Mouse (Mus musculus) lung, postnatal 25 days (tissue): ENCODE measurements around the gene Gm45711.
"Not testable (repeated sequence)": the region's sequence is repeated elsewhere in the genome, so short reads cannot be mapped to it uniquely, and the experiment has no call there.

ENCODE experiments used
- DNase-seq: peaks from one replicate; pipeline ENCODE4 v3.0.0; 2022; ENCODE audit warnings: low spot score

Gene Gm45711

GRCm38 (mm10) chr8:104309441-104310155, at the start of gene Gm45711, which contains the start of gene Cmtm1:
Gene Gm45711, minus strand, starts transcription at chr8:104310081.
Gene Cmtm1, minus strand, starts transcription at chr8:104310145.
- DNase-seq, result not testable (repeated sequence)

DNA sequence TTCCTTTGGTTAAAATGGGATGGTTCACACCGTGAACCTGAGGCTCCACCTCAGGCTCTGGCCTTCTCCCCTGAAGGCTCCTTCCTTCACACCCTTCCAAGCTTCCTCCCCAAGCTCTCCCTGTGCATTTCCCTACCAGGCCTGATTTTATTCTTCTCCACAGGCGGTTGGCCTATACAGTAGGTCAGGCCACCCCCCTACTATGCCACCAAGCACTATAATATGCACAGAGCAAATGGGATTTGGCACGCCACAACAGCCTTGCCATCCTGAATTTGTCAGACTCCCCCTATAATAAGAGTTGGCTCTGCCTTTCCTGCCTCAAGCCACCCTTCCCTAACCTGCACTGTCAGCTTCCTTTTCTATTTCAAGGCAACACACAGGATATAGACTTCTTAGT, 48.8 kb upstream of the Gm45711 start:
- DNase-seq, result no peak

- no peak for DNase-seq
Observed at GRCm38 (mm10) chr8:104354504-104354903, 44.6 kb upstream of the Gm45711 start.

- no peak for DNase-seq
Observed at GRCm38 (mm10) chr8:104353186-104353585, 43.3 kb upstream of the Gm45711 start.

DNA sequence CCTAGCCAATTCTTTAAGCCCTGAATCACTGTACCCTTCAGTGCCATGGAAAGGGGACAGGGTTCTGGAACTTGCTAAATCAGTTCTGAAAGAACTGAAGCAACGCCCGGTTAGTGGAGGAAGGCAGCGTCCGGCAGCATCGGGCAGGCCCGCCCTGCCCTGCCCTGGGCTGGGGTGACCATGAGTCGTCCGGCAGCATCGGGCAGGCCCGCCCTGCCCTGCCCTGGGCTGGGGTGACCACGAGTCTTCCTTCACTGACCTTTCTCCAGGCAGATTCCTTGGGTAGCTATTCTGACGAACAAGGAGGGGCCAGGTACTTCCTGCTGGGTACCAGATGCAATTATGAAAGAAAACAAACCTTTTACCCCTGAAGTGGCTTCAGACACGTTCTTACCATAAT, 40.2 kb upstream of the Gm45711 start:
- no peak for DNase-seq

GRCm38 (mm10) chr8:104348971-104349370, 39.1 kb upstream of the Gm45711 start:
- DNase-seq, result no peak

GRCm38 (mm10) chr8:104346706-104347105, 36.8 kb upstream of the Gm45711 start:
- DNase-seq, result no peak

- DNase-seq, result no peak
Observed at GRCm38 (mm10) chr8:104344622-104345021, 34.7 kb upstream of the Gm45711 start.

DNA sequence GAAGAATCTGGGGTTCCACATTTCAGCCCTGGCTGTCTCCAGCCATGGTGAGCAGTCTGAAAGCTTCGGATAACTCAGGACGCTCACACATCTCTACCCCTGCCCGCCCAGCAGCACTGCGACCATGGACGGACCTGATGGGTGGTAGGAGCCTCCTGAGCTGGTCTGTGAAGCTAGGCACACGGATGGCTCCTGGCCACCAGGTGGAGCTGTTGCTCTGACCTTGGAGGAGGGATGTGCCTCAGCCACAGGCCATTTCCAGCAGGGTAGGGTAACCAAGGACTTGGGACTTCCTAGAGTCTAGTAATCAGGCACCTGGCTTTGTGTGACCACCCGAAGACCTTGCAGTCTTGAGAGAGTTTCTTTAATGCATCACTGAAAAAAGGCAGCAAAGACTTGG, 34.1 kb upstream of the Gm45711 start:
- DNase-seq, result peak; percentile 86

GRCm38 (mm10) chr8:104342426-104342825, 32.5 kb upstream of the Gm45711 start:
- DNase-seq, result no peak

- DNase-seq, result no peak
Observed at GRCm38 (mm10) chr8:104341678-104342077, 31.8 kb upstream of the Gm45711 start.

- peak; percentile 79 for DNase-seq
Observed at GRCm38 (mm10) chr8:104341106-104341561, 31.3 kb upstream of the Gm45711 start.

- peak; percentile 82 for DNase-seq
Observed at GRCm38 (mm10) chr8:104340233-104341105, 30.6 kb upstream of the Gm45711 start.

DNA sequence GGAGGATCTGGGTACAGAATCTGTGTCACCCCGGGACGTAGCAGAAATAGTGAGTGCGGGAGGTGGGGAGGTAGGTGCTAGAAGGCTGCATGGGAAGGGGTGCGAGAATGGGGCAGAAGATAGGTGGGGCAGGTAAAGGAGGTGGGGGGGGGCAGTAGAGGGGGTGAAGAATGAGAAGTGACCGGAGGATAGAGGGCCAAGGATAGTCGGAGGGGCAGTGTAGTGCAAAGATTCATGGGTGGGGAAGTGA, 30.0 kb upstream of the Gm45711 start:
- DNase-seq, result no peak

GRCm38 (mm10) chr8:104339229-104339982, 29.5 kb upstream of the Gm45711 start, which contains the start of gene Cmtm3:
Gene Cmtm3, plus strand, starts transcription at chr8:104339410.
- no peak for DNase-seq

- DNase-seq, result no peak
Observed at GRCm38 (mm10) chr8:104337890-104338289, 28.0 kb upstream of the Gm45711 start.

GRCm38 (mm10) chr8:104336806-104337205, 26.9 kb upstream of the Gm45711 start:
- DNase-seq, result no peak

DNA sequence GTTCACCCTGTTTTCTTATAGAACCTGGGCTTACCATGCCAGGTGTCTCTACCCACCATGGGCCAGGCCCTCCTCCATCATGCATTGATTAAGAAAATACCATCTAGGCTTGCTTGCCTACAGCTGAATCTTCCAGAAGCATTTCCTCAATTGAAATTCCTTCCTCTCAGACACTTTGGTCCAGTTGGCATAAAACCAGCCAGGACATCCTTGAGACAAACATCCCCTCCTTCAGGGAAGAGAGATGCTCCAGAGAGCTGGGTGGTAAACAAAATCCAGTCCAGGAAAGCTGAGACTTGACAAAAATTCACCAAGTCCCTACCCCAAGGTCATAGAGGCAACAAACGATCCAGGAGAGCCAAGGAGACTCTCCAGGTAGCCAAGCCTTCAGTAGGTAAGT, 24.3 kb upstream of the Gm45711 start:
- DNase-seq, result peak; percentile 34

DNA sequence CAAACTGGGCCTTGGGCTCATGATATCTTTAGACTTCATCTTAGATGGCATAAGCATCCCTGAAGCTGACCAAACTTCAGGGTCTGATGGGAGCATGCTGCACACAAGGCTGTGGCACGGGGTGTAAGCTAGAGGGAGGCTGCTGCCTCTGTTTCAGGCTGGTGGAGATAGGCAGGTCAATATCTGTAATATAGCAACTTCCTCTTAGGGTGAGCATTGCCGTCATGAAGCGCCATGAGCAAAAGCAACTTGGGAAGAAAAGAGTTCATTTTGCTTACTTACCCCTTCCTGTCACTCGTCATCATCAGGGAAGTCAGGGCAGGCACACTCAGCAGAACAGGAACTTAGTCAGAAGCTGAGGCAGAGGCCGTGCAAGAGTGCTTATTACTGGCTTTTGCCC, 23.9 kb upstream of the Gm45711 start:
- DNase-seq, result peak; percentile 24

- no peak for DNase-seq
Observed at GRCm38 (mm10) chr8:104332665-104333631, 23.1 kb upstream of the Gm45711 start.

DNA sequence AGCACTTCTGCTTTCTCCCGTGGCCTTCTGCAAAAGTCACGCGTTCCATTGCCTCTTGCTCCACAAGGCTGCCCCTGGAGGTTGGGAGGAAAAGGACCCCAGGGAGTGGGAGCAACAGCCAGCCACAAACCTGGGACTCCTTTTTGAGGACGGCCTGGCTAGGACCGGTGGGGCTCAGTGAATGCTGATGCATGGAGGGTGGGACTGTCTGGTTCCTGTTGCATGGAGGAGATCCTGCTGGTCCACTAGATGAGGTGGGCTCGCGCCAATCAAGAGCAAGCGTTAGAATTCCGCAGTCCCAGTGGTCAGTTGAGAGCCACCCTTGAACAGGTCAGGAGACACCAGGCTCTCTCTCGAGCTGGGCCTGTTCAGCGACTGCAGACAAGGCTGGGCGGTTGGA, 12.0 kb upstream of the Gm45711 start, which contains the start of gene Cmtm2b:
Gene Cmtm2b (plus strand): TSS at position 301 of the 400 bp plus-strand sequence.
- DNase-seq, result not testable (repeated sequence)
